Mouse (Mus musculus) embryonic facial prominence, embryonic 12.5 days (tissue): ENCODE measurements around the gene Tecr. TPM values are rescaled to one million over a fixed set of nuclear protein-coding genes. Genes with fewer than 3 reads are reported as not detected.

Experiments used
- polyA plus RNA-seq: library from polyadenylated mRNA; unstranded; fragments of >200 nt; fragmentation: Nextera tagmentation; extraction: Ambion mirVana; gene quantifications from 2 replicates; pipeline ENCODE4 v1.2.1, GENCODE M21; 2016

The Tecr gene
- polyA plus RNA-seq, 1 experiment from 2014 or later, result 588 TPM

Other genes starting within 250 kb of the Tecr start
- gene Clgn, start 218.1 kb downstream of the Tecr start, polyA plus RNA-seq, result 3.5 and 4.2 TPM in 2 replicates
- gene Scoc, start 149.6 kb downstream of the Tecr start, polyA plus RNA-seq, result 120 and 124 TPM in 2 replicates
- not detected in 2 replicates for gene Olfr370, start 72.2 kb downstream of the Tecr start, polyA plus RNA-seq
- 312 and 333 TPM in 2 replicates for gene Ndufb7, start 41.3 kb downstream of the Tecr start, polyA plus RNA-seq
- gene Dnajb1, start 222 bp upstream of the Tecr start, polyA plus RNA-seq, result 69.0 and 75.4 TPM in 2 replicates
- gene Gipc1, start 44.7 kb upstream of the Tecr start, polyA plus RNA-seq, result 207 and 212 TPM in 2 replicates
- 0.87 and 1.1 TPM in 2 replicates for gene Ptger1, start 58.7 kb upstream of the Tecr start, polyA plus RNA-seq
- gene Pkn1, start 91.2 kb upstream of the Tecr start, polyA plus RNA-seq, result 35.1 and 36.1 TPM in 2 replicates
- gene Ddx39, start 107.2 kb upstream of the Tecr start, polyA plus RNA-seq, result 147 and 152 TPM in 2 replicates
- gene Adgre5, start 133.4 kb upstream of the Tecr start, polyA plus RNA-seq, result 24.7 and 26.0 TPM in 2 replicates